Mouse (Mus musculus) kidney, embryonic 16.5 days (tissue): Measurements from ENCODE around the gene Nr2c2. TPM values are rescaled to one million over a fixed set of nuclear protein-coding genes. Genes with fewer than 3 reads are reported as not detected.

Experiments used
- ATAC-seq: fragments of 200-750 bp; cut with Nextera tagmentation; 2 replicates; pipeline ENCODE4 v1.8.0; 2017; ENCODE audit warnings: moderate TSS enrichment; ENCODE audit not compliant: low FRiP score, low TSS enrichment
- H3K27ac ChIP-seq: fragments of 300-500 bp; sonication (generic); 2 replicates; pipeline ENCODE4 v1.5.1; 2014; ENCODE audit warnings: low read length
- H3K27me3 ChIP-seq: fragments of 300-500 bp; sonication (generic); 2 replicates; pipeline ENCODE4 v1.6.1; 2014; ENCODE audit warnings: low read length, control low read depth, mixed read lengths; ENCODE audit not compliant: insufficient read depth
- H3K36me3 ChIP-seq: fragments of 300-500 bp; sonication (generic); 2 replicates; pipeline ENCODE4 v1.6.1; 2014; ENCODE audit warnings: low read length, control low read depth, mixed read lengths; ENCODE audit not compliant: insufficient read depth
- H3K4me1 ChIP-seq: fragments of 300-500 bp; sonication (generic); 2 replicates; pipeline ENCODE4 v1.6.1; 2014; ENCODE audit warnings: low read length, control low read depth, mixed read lengths; ENCODE audit not compliant: insufficient read depth
- H3K4me2 ChIP-seq: fragments of 300-500 bp; sonication (generic); replicated peaks from 2 replicates; pipeline ENCODE4 v1.6.1; 2014; ENCODE audit warnings: low read depth, low read length
- H3K4me3 ChIP-seq: fragments of 300-500 bp; sonication (generic); 2 replicates; pipeline ENCODE4 v1.5.1; 2014; ENCODE audit warnings: mild to moderate bottlenecking, low read length
- H3K9ac ChIP-seq: fragments of 300-500 bp; sonication (generic); replicated peaks from 2 replicates; pipeline ENCODE4 v1.6.1; 2014; ENCODE audit warnings: low read length
- H3K9me3 ChIP-seq: fragments of 300-500 bp; sonication (generic); 2 replicates; pipeline ENCODE4 v1.6.1; 2016; ENCODE audit warnings: low read length, control low read depth
- whole genome bisulfite sequencing: fragments of 180-500 bp; shearing (Covaris S2); extraction: QIAGEN DNeasy Blood & Tissue Kit; methylation state at CpG from one replicate; pipeline ENCODE4 v1.1.7; 2014; 5-methylcytosine and 5-hydroxymethylcytosine counted together
- polyA plus RNA-seq: library from polyadenylated mRNA; unstranded; fragments of >200 nt; fragmentation: Nextera tagmentation; extraction: Ambion mirVana; gene quantifications from 2 replicates; pipeline ENCODE4 v1.2.1, GENCODE M21; 2015

The Nr2c2 gene
- polyA plus RNA-seq, 1 experiment from 2014 or later: 12.6 TPM

DNA sequence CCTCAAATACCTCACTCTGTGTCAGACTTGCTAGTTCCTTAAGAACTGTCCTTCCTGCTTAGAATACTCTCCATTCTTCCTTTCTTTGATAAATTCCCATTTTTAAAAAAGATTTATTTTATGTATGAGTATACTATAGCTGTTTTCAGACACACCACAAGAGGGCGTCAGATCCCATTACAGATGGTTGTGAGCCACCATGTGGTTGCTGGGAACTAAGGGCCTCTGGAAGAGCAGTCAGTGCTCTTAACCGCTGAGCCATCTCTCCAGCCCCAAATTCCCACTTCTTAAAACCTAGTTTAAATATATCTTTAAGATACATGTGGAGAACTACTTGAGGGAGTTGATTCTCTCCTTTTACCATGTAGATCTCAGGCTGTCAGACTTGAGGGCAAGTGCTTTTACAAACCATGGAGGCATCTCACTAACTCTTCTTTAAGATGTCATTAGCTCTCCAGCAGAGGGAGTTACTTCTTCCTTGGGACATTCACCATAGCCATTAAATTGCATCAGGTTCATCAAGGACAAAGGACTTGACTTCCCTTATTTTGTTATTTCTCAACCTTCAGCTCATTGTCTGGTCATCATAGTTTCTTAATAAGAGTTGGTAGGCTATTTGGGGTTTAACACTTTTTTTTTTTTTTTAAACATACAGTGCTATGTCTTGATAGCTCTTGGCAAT is 9.6 kb downstream of the Nr2c2 start:
- Histone ChIP-seq H3K4me3 (no peak overlapping the region), H3K9me3 (no peaks in the 10 kb centered on the region), H3K4me1 (peaks cover 22% of the 10 kb centered on the region), H3K27me3 (no peaks in the 10 kb centered on the region), H3K27ac (no peak overlapping the region), H3K4me2 (no peak overlapping the region), H3K9ac (no peak overlapping the region), H3K36me3 (no peaks in the 10 kb centered on the region)
- 79% methylated on average over 2 of the region's 2 CpGs for WGBS
- no peak for ATAC-seq

DNA sequence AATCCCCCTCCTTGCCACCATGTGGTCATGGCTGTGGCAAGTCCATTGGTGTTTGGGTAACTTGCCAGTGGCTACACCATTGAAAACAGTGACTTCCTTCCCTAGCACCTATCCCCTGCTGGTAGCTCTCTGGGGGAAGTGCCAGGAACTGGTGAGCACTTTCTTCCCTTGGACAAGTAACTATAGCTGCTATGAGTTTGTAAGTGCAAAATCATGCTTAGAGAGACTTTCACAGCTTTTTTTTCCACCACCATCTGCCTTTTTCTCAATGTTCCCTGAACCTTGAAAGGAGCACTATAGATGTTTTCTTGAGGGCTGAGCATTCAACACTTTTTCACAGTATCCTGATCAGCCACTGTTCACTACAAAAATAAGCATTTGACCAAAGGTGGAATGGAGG is 33.4 kb downstream of the Nr2c2 start:
- ATAC-seq: no peak
- no peak overlapping the region for H3K4me2 ChIP-seq

DNA sequence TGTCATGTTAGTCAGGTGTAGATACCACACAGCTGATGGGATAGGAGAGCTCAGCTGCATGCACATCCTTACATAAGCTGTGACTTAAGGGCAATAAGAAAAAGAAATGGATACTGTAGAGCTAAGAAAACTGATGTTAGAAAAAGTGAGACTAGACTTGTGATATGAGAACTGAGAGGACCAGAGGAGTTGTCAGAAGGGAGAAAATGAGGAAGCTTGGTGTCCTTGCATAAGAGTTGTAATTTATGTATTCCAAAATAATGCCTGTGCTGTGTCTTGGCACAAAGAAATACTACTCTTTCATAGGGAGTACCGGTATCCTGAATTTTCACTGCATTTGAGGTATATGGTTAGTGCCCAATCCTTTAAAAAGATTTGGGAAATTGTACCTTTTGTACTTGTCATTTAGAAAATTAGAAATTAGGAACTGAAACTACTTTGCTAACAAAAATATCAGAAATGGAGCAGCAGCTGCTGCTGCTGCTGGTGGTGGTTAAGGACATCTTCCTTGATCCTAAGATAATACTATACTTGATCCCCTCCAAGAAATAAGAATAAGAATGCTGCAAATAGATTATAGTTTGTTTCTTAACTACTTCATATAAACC is 35.8 kb downstream of the Nr2c2 start:
- Histone ChIP-seq H3K4me2 (no peak overlapping the region), H3K27me3 (no peaks in the 10 kb centered on the region), H3K9me3 (no peaks in the 10 kb centered on the region), H3K4me1 (0 out of 2 replicates have a peak, but pooled peaks cover 1% of the 10 kb centered on the region), H3K4me3 (no peak overlapping the region), H3K27ac (no peak overlapping the region), H3K36me3 (no peaks in the 10 kb centered on the region; the same call in 1 of the 2 replicates), H3K9ac (no peak overlapping the region)
- WGBS: 67% methylated on average over 1 of the region's 1 CpGs
- no peak for ATAC-seq

More for the DNA sequence above, 33.4 kb downstream of the Nr2c2 start:
- no peak overlapping the region for H3K9ac ChIP-seq
- H3K4me1 ChIP-seq: no peaks in the 10 kb centered on the region
- H3K36me3 ChIP-seq: no peaks in the 10 kb centered on the region; the same call in 1 of the 2 replicates
- H3K9me3 ChIP-seq: no peaks in the 10 kb centered on the region
- no peak overlapping the region for H3K27ac ChIP-seq
- H3K27me3 ChIP-seq: no peaks in the 10 kb centered on the region
- no peak overlapping the region for H3K4me3 ChIP-seq

DNA sequence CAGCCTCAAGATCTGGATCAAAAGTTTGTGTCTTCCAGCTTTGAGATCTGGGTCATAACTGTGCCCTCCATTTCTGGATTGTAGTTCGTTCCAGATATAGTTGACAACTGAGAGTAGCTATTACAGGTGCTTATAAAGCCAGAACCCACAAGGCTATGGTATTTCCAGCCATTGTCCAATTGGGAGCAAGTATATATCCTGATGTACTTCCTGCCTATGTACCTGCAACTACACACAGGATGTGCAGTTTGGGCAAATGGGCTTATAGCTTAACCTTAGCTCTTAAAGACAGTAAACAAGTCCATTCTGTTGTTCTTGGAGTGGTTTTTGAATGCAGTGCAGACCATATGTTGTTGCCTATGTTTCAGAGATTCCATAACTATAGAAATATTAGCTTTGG is 40.3 kb downstream of the Nr2c2 start:
- H3K4me2 ChIP-seq: no peak overlapping the region
- no peak for ATAC-seq
- no peak overlapping the region for H3K27ac ChIP-seq
- H3K9ac ChIP-seq: no peak overlapping the region
- no peaks in the 10 kb centered on the region for H3K9me3 ChIP-seq
- H3K4me1 ChIP-seq: 0 out of 2 replicates have a peak, but pooled peaks cover 3% of the 10 kb centered on the region
- WGBS: 92% methylated on average over 1 of the region's 1 CpGs
- peaks cover 2% of the 10 kb centered on the region; the same call in 1 of the 2 replicates for H3K36me3 ChIP-seq
- H3K4me3 ChIP-seq: no peak overlapping the region
- H3K27me3 ChIP-seq: no peaks in the 10 kb centered on the region

DNA sequence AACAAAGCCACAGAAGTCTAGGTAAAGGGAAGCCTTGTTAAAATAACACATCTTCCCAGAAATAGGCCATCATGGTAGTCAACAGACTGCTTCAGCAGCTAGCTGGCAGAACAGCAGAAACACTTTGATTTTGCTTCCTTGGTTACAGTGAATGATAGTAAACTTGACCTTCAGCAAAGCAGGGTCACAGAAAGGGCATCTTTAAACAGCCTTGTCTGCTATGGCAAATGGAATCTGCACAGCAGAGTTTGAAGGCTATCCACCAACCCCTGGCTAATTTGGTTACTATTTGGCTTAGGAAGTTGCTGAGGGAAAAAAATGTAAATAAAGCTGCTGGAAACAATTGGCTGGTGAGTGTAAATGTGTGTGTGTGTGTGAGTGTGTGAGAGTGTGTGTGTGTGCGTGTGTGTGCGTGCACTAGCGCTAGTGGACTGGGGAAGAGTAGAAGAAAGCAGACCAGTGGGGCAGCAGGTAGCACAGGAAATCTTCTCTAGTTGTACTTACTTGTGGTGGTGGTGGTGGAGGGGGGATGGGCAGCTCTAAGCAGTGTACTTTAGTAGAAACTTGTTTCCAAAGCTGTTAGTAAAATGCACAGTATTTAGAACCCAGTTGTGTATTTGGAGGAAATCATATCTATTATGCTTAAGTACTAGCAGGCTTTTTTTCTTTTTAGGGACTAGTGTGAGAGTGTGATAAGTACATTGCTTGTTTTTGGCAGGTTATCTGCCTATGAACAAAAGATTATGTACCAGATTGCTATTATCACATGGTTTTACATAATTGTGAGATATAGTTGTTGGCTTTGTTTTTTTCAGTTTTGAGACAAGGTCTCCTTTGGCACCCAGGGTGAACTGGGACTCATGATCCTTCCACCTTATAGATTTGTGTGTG is 41.1 kb downstream of the Nr2c2 start:
- H3K4me3 ChIP-seq: no peak overlapping the region
- no peaks in the 10 kb centered on the region for H3K9me3 ChIP-seq
- no peak overlapping the region for H3K9ac ChIP-seq
- 89% methylated on average over 3 of the region's 3 CpGs for WGBS
- no peaks in the 10 kb centered on the region for H3K27me3 ChIP-seq
- ATAC-seq: no peak
- H3K36me3 ChIP-seq: peaks cover 2% of the 10 kb centered on the region; the same call in 1 of the 2 replicates
- 0 out of 2 replicates have a peak, but pooled peaks cover 3% of the 10 kb centered on the region for H3K4me1 ChIP-seq
- no peak overlapping the region for H3K27ac ChIP-seq
- no peak overlapping the region for H3K4me2 ChIP-seq

DNA sequence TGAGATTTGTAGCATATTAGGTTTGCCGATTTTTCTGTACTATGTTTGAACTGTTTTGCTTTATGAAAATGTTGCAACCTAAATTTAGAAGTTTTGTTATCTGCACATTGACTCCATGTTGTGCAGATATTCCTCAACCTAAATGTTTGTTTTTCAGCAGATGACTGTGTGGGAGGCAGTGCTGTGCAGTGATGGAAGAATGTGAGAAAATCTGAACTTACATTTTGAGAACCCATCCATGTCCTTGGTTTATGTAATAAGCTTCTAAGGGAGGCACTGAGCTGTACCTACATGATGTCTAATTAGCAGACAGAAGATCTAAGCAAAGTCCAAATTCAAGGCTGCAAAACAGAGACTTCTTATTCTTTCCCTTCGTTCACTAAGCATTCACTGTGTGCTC is 42.4 kb downstream of the Nr2c2 start:
- no peak overlapping the region for H3K4me3 ChIP-seq
- H3K9ac ChIP-seq: no peak overlapping the region
- H3K27ac ChIP-seq: no peak overlapping the region
- H3K27me3 ChIP-seq: no peaks in the 10 kb centered on the region
- ATAC-seq: no peak
- no peak overlapping the region for H3K4me2 ChIP-seq
- no peaks in the 10 kb centered on the region for H3K9me3 ChIP-seq
- H3K4me1 ChIP-seq: 0 out of 2 replicates have a peak, but pooled peaks cover 3% of the 10 kb centered on the region
- 92% methylated on average over 2 of the region's 2 CpGs for WGBS
- peaks cover 2% of the 10 kb centered on the region; the same call in 1 of the 2 replicates for H3K36me3 ChIP-seq

DNA sequence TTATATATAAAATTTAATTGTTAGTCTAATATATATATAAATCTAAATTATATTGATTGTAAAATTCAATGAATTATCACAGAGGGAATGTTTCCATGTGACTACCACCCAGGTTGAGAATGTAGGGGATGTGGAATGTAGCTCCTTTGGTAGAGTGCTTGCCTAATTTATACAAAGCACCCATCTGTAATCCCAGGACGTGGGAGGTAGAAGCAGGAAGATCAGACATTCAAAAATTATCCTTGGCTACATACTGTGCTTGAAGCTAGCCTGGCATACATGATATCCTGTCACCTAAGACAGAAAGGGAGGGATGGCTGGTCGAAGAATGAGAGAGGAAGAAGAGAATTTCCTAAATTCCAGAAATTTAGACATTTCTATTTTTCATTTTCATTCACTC is 45.2 kb downstream of the Nr2c2 start:
- ATAC-seq: no peak
- no peaks in the 10 kb centered on the region for H3K9me3 ChIP-seq
- no peaks in the 10 kb centered on the region for H3K27me3 ChIP-seq
- no peak overlapping the region for H3K9ac ChIP-seq
- H3K4me2 ChIP-seq: no peak overlapping the region
- H3K4me1 ChIP-seq: 0 out of 2 replicates have a peak, but pooled peaks cover 3% of the 10 kb centered on the region
- H3K4me3 ChIP-seq: no peak overlapping the region
- no peak overlapping the region for H3K27ac ChIP-seq
- peaks cover 13% of the 10 kb centered on the region for H3K36me3 ChIP-seq
- 81% methylated on average over 2 of the region's 2 CpGs for WGBS

DNA sequence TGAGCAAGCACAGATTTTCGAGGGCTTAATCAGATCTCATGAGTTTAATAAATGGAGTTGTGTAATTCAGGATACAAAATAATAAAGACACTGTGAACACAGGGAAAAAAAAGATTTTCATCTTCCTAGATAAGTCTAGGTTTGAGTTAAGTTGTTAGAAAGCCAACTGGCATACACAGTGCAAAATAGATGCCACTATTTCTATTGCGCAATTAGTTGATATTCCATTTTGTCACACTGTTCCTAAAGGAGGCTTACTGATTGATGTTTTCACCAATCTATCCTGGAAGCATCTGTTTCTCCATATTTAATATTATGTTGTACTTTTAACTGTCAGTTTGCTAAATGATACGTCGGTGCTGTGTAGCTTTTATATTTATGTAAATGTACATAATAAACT is 54.7 kb downstream of the Nr2c2 start:
- H3K9me3 ChIP-seq: no peaks in the 10 kb centered on the region
- H3K27me3 ChIP-seq: no peaks in the 10 kb centered on the region
- H3K36me3 ChIP-seq: peaks cover 29% of the 10 kb centered on the region
- ATAC-seq: no peak
- no peaks in the 10 kb centered on the region for H3K4me1 ChIP-seq
- no peak overlapping the region for H3K27ac ChIP-seq
- WGBS: 95% methylated on average over 4 of the region's 4 CpGs
- H3K4me3 ChIP-seq: no peak overlapping the region
- no peak overlapping the region for H3K4me2 ChIP-seq
- no peak overlapping the region for H3K9ac ChIP-seq

DNA sequence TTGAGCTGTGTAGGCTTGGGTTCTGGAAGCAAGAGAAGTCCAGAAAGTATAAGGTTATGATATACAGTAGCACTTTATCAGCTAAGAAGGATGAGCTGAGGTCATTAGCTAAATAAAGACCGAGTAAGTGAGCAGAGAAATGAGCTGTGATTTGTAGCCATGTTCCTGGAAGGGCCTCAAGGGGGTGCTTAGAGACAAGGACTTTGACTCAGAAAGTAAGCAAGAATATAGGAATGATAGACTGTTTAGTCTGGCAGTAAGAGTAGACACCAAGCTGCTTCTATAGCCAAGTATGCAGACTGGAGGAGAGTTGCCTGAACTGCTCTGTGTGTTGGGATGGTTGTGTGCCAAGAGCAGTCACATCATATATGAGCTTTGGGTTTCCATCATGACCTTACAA is 62.6 kb downstream of the Nr2c2 start:
- no peaks in the 10 kb centered on the region for H3K9me3 ChIP-seq
- peaks cover 58% of the 10 kb centered on the region for H3K36me3 ChIP-seq
- H3K9ac ChIP-seq: no peak overlapping the region
- H3K27me3 ChIP-seq: no peaks in the 10 kb centered on the region
- WGBS: 55% methylated on average over 1 of the region's 1 CpGs
- H3K4me1 ChIP-seq: no peaks in the 10 kb centered on the region
- no peak overlapping the region for H3K27ac ChIP-seq
- ATAC-seq: no peak
- H3K4me2 ChIP-seq: no peak overlapping the region
- no peak overlapping the region for H3K4me3 ChIP-seq
